Mouse (Mus musculus): ENCODE data around the gene Omt2b.
A peak's percentile ranks its signal among the peaks of the same experiment; 100 is the strongest.

The Omt2b gene

GRCm38 (mm10) chr9:78374397-78374796 lies 47.0 kb downstream of the Omt2b start:
- no peaks in the 10 kb centered on the region for H3K27me3 ChIP-seq (ENCODE audit: insufficient read depth, low read length)
- H3K36me3 ChIP-seq (ENCODE audit: insufficient read depth, low read length), result peaks cover 8% of the 10 kb centered on the region
- peak overlapping the region; percentile 53 for H3K4me3 ChIP-seq (replicated peaks; ENCODE audit: low read length)
- H3K4me1 ChIP-seq (replicated peaks; ENCODE audit: low read depth, low read length), result peaks cover 94% of the 10 kb centered on the region
- H3K9me3 ChIP-seq (ENCODE audit: low read length), result no peaks in the 10 kb centered on the region
- TF ChIP-seq CTCF (conservative IDR thresholded peaks at IDR 0.05; ENCODE audit: low read length), result no peak

GRCm38 (mm10) chr9:78374885-78375389 lies 47.5 kb downstream of the Omt2b start:
- Histone ChIP-seq H3K27me3 (ENCODE audit: insufficient read depth, low read length) (no peaks in the 10 kb centered on the region), H3K4me3 (replicated peaks; ENCODE audit: low read length) (peak overlapping the region; percentile 53; the same call in 1 of the 2 replicates), H3K9me3 (ENCODE audit: low read length) (no peaks in the 10 kb centered on the region), H3K36me3 (ENCODE audit: insufficient read depth, low read length) (peaks cover 8% of the 10 kb centered on the region), H3K4me1 (replicated peaks; ENCODE audit: low read depth, low read length) (peaks cover 94% of the 10 kb centered on the region)
- TF ChIP-seq NANOG (IDR thresholded peaks at IDR 0.05; ENCODE audit: borderline replicate concordance, low read length) (peak; percentile 99), CTCF (conservative IDR thresholded peaks at IDR 0.05; ENCODE audit: low read length) (no peak)

- Histone ChIP-seq H3K4me1 (replicated peaks; ENCODE audit: low read depth, low read length) (peaks cover 91% of the 10 kb centered on the region), H3K4me3 (replicated peaks; ENCODE audit: low read length) (peak overlapping the region; percentile 81), H3K36me3 (ENCODE audit: insufficient read depth, low read length) (peaks cover 8% of the 10 kb centered on the region), H3K27me3 (ENCODE audit: insufficient read depth, low read length) (no peaks in the 10 kb centered on the region), H3K9me3 (ENCODE audit: low read length) (no peaks in the 10 kb centered on the region)
- no peak for TF ChIP-seq POU5F1 (IDR thresholded peaks at IDR 0.05; ENCODE audit: borderline replicate concordance, low read length)
Observed at GRCm38 (mm10) chr9:78375486-78375885, 48.1 kb downstream of the Omt2b start.

- Histone ChIP-seq H3K9me3 (ENCODE audit: low read length) (no peaks in the 10 kb centered on the region), H3K4me3 (replicated peaks; ENCODE audit: low read length) (peak overlapping the region; percentile 81), H3K27me3 (ENCODE audit: insufficient read depth, low read length) (no peaks in the 10 kb centered on the region), H3K4me1 (replicated peaks; ENCODE audit: low read depth, low read length) (peaks cover 87% of the 10 kb centered on the region), H3K36me3 (ENCODE audit: insufficient read depth, low read length) (peaks cover 8% of the 10 kb centered on the region)
- TF ChIP-seq POU5F1 (IDR thresholded peaks at IDR 0.05; ENCODE audit: borderline replicate concordance, low read length), result no peak
- TF ChIP-seq NANOG (IDR thresholded peaks at IDR 0.05; ENCODE audit: borderline replicate concordance, low read length), result peak; percentile 42; the same call in 1 of the 2 replicates
- no peak for TF ChIP-seq CTCF (conservative IDR thresholded peaks at IDR 0.05; ENCODE audit: low read length)
Observed at GRCm38 (mm10) chr9:78377546-78377945, 50.2 kb downstream of the Omt2b start.

- peaks cover 8% of the 10 kb centered on the region for H3K36me3 ChIP-seq (ENCODE audit: insufficient read depth, low read length)
- TF ChIP-seq POU5F1 (IDR thresholded peaks at IDR 0.05; ENCODE audit: borderline replicate concordance, low read length) (no peak), NANOG (IDR thresholded peaks at IDR 0.05; ENCODE audit: borderline replicate concordance, low read length) (no peak), CTCF (conservative IDR thresholded peaks at IDR 0.05; ENCODE audit: low read length) (no peak)
Observed at GRCm38 (mm10) chr9:78378113-78378785, 50.9 kb downstream of the Omt2b start, which contains the start of gene Ooep. Ooep (minus strand) TSS chr9:78378725.

More at GRCm38 (mm10) chr9:78378113-78378785, 50.9 kb downstream of the Omt2b start, which contains the start of gene Ooep:
- no peaks in the 10 kb centered on the region for H3K9me3 ChIP-seq (ENCODE audit: low read length)
- H3K4me3 ChIP-seq (replicated peaks; ENCODE audit: low read length), result peak within 1 kb of the TSS; percentile 81
- peaks cover 81% of the 10 kb centered on the region for H3K4me1 ChIP-seq (replicated peaks; ENCODE audit: low read depth, low read length)
- H3K27me3 ChIP-seq (ENCODE audit: insufficient read depth, low read length), result no peaks in the 10 kb centered on the region

All from E14TG2a.4 (cell line).